ENCODE assay signal across 7 mouse cellular contexts in the genomic region with DNA sequence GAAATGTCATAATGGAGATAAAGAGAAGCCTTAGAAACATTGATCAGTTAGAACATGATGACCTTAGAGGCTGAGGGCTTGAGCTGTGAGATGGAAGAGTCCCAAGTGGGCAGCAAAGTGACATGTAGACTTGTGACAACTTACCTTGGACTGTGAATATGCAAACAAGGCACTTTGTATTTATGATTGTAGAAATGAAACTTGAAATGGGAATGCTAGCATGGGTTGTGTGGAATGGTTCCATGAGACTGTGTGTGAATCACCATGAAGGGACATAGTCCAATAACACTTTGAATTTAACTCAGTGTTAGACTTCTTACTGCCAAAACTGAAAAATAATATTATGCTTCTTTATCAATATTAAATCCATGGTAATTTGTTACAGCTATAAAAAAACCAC.
ATAC-seq and TF ChIP-seq lines count a peak whose summit lies in the region.
"Had no signal": no experiment of that assay in that cellular context is flagged by ENCODE, and none has a peak within 500 bp of the region (broad histone marks: within the 10 kb centered on the region; RNA-seq: fewer than 3 reads in every experiment).

No protein-coding gene starts in this region.

- H3K27ac ChIP-seq in intestine, postnatal 0 days (ENCODE audit: low read depth, low read length), result no peak overlapping the region
- H3K27ac ChIP-seq in intestine, embryonic 15.5 days, result no peak overlapping the region

- no peak overlapping the region for H3K9ac ChIP-seq in intestine, postnatal 0 days (ENCODE audit: low read depth, low read length)
- no peak overlapping the region for H3K9ac ChIP-seq in intestine, embryonic 15.5 days

- no peaks in the 10 kb centered on the region for H3K4me1 ChIP-seq in intestine, postnatal 0 days (replicated peaks; ENCODE audit: control insufficient read depth, insufficient read depth, low read length)
- no peaks in the 10 kb centered on the region for H3K4me1 ChIP-seq in intestine, embryonic 15.5 days (replicated peaks)

- ATAC-seq in intestine, postnatal 0 days, result peak; percentile 91
- no peak for ATAC-seq in intestine, embryonic 15.5 days
- ATAC-seq: activated CD4-positive, CD25-positive, alpha-beta regulatory T cell, adult 4 months; CD4-positive, CD25-positive, alpha-beta regulatory T cell, adult 4 months; Patski had no signal

- no peaks in the 10 kb centered on the region for H3K36me3 ChIP-seq in intestine, postnatal 0 days (ENCODE audit: control insufficient read depth, insufficient read depth)
- no peaks in the 10 kb centered on the region for H3K36me3 ChIP-seq in intestine, embryonic 15.5 days
- H3K36me3 ChIP-seq: G1E had no signal

- no peak overlapping the region for H3K4me3 ChIP-seq in intestine, postnatal 0 days (ENCODE audit: low read depth, low read length)
- no peak overlapping the region for H3K4me3 ChIP-seq in intestine, embryonic 15.5 days (replicated peaks)

- H3K27me3 ChIP-seq in intestine, postnatal 0 days (replicated peaks; ENCODE audit: control insufficient read depth, insufficient read depth, low read length), result no peaks in the 10 kb centered on the region
- no peaks in the 10 kb centered on the region for H3K27me3 ChIP-seq in intestine, embryonic 15.5 days (replicated peaks)
- H3K27me3 ChIP-seq: CH12.LX had no signal

- TF ChIP-seq CTCF in intestine, postnatal 0 days (IDR thresholded peaks at IDR 0.05; ENCODE audit: low read depth), result no peak

- H3K4me2 ChIP-seq in intestine, postnatal 0 days (replicated peaks; ENCODE audit: low read depth), result no peak overlapping the region
- H3K4me2 ChIP-seq in intestine, embryonic 15.5 days (replicated peaks), result no peak overlapping the region

- no peaks in the 10 kb centered on the region for H3K9me3 ChIP-seq in intestine, postnatal 0 days (ENCODE audit: control insufficient read depth)
- no peaks in the 10 kb centered on the region for H3K9me3 ChIP-seq in intestine, embryonic 15.5 days
- H3K9me3 ChIP-seq: G1E had no signal
